Comparison of ENCODE assay signal across 19 mouse cellular contexts in the genomic region with DNA sequence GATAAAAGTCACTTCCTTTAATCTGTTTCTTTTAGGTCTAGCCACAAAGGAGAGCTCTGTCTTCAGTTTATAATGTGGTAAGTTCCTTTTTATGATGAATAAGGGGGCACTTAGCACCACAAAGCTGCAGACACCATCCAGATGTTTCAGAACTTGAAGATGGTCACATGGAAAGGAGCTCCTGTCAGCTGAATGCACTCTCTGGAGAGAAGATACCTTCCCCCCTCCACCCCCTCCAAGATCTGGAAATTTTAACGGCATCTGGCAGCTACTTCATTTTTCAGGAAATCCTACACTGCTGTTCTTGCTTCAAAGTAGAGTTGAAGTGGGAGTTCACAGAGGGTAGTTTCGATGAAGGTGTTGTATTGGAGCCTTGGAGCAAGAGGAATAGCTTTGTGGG.
"Had no signal": no experiment of that assay in that cellular context is flagged by ENCODE, and none has a peak within 500 bp of the region (broad histone marks: within the 10 kb centered on the region; RNA-seq: fewer than 3 reads in every experiment).

No protein-coding gene starts in this region.

- H3K27ac ChIP-seq: kidney, postnatal 0 days; liver, embryonic 13.5 days; lung, embryonic 15.5 days; macrophage; midbrain, embryonic 10.5 days; neural tube, embryonic 12.5 days; stomach, postnatal 0 days had no signal

- H3K27me3 ChIP-seq: liver, embryonic 13.5 days; lung, embryonic 15.5 days; neural tube, embryonic 12.5 days had no signal

- H3K4me3 ChIP-seq: liver, embryonic 13.5 days; lung, embryonic 15.5 days; midbrain, embryonic 10.5 days; myocyte; neural tube, embryonic 12.5 days had no signal

- DNase-seq: kidney, adult 11 months; kidney, adult 9 months; kidney, postnatal 36 days; layer of hippocampus, adult 9-11 months; layer of hippocampus, postnatal 36 days; liver; liver, embryonic 13.5 days; liver, postnatal 0 days; lung, postnatal 14 days; midbrain, embryonic 14.5 days; thymus, adult 18-20 months; thymus, postnatal 36 days had no signal

- H3K4me1 ChIP-seq: liver, embryonic 13.5 days; lung, embryonic 15.5 days; neural tube, embryonic 12.5 days had no signal

- H3K36me3 ChIP-seq: liver, embryonic 13.5 days; lung, embryonic 15.5 days; midbrain, embryonic 10.5 days; neural tube, embryonic 12.5 days had no signal

- H3K9ac ChIP-seq: liver, embryonic 13.5 days; liver, postnatal 0 days; lung, embryonic 15.5 days; neural tube, embryonic 12.5 days had no signal

- ATAC-seq: liver, postnatal 0 days had no signal

- H3K4me2 ChIP-seq: liver, embryonic 13.5 days; lung, embryonic 15.5 days; neural tube, embryonic 12.5 days had no signal

- H3K9me3 ChIP-seq: liver, embryonic 13.5 days; lung, embryonic 15.5 days; midbrain, embryonic 10.5 days; neural tube, embryonic 12.5 days had no signal
